Mouse (Mus musculus): ENCODE results near the gene Lig3.
"Not testable (repeated sequence)": the region's sequence is repeated elsewhere in the genome, so short reads cannot be mapped to it uniquely, and the experiment has no call there.

Gene Lig3

GRCm38 (mm10) chr11:82831008-82831893 is 50.3 kb downstream of the Lig3 start:
- DNase-seq (ENCODE audit: low spot score in 2 of 2) = no peak

GRCm38 (mm10) chr11:82832402-82832801 is 51.5 kb downstream of the Lig3 start:
- DNase-seq (ENCODE audit: low spot score in 2 of 2) = not testable (repeated sequence)

GRCm38 (mm10) chr11:82833929-82834328 is 53.0 kb downstream of the Lig3 start:
- no peak for DNase-seq (ENCODE audit: low spot score in 2 of 2)

DNA sequence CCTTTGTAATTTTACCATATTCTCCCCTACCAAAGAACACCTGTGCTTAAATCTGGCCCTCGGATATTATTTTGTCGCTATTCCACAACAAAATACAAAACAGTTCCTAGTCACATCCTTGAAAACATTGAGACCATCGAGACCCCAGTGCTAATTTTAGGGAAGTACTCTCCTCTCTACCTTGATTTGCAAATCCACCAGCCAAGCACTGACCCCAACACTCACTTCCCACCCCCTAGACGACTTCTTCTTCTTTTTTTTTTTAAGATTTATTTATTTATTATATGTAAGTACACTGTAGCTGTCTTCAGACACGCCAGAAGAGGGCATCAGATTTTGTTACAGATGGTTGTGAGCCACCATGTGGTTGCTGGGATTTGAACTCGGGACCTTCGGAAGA is 53.5 kb downstream of the Lig3 start:
- DNase-seq (ENCODE audit: low spot score in 2 of 2) = not testable (repeated sequence)

- DNase-seq (ENCODE audit: low spot score in 2 of 2) = no peak
Observed at GRCm38 (mm10) chr11:82835616-82836432, 54.9 kb downstream of the Lig3 start.

GRCm38 (mm10) chr11:82837192-82837591 is 56.3 kb downstream of the Lig3 start:
- DNase-seq (ENCODE audit: low spot score in 2 of 2) = no peak

- DNase-seq (ENCODE audit: low spot score in 2 of 2) = no peak
Observed at GRCm38 (mm10) chr11:82837848-82838247, 56.9 kb downstream of the Lig3 start.

DNA sequence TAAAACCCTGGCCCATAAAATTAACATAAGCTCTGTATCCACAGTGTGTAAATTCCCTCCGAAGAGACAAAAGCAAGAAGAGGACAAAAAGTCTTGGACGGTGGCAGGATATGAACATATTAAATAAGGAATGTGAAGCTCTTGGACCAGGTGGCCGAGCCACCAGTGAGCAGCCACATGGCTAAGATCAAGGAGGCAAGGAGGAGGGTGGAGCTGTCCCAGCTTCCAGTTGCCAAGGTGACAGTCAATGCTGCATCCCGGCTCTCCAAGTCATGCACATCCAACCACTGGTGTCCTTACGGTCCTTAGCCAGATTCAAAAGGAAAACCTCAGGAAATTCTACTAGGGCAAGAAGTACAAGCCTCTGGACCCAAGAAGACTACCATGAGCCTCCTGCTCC is 57.6 kb downstream of the Lig3 start:
- DNase-seq (ENCODE audit: low spot score in 2 of 2) = no peak

DNA sequence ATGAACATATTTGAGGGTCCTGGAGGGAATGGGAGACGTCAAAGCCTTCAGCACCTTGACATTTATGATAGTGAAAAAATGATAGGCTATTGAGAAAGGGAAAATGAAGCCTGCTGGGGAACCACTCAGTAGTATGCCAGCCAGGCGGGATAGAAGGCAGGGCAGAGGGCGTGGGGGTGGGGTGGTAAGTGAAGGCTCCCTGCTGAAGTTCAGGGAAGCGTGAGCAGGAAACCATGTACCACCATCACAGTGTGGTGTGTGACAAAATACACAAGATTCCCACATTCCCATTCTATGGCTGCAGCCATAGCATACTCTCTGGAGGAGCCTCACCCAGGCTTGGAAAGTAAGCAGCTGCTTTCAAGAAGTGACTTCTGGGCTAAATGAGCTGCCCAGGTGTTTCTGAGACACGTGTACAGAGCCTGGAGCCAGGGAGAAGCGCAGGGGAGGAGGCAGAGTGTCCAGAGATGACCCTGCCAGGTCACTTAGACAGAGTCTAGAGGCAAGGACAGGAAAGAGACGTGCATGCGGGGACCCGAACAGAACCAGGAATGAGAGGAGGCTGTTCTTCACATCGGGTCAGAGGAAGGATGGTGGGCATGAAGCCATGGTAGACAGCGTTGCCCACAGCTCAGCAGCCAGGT is 64.0 kb downstream of the Lig3 start:
- DNase-seq (ENCODE audit: low spot score in 2 of 2) = no peak

DNA sequence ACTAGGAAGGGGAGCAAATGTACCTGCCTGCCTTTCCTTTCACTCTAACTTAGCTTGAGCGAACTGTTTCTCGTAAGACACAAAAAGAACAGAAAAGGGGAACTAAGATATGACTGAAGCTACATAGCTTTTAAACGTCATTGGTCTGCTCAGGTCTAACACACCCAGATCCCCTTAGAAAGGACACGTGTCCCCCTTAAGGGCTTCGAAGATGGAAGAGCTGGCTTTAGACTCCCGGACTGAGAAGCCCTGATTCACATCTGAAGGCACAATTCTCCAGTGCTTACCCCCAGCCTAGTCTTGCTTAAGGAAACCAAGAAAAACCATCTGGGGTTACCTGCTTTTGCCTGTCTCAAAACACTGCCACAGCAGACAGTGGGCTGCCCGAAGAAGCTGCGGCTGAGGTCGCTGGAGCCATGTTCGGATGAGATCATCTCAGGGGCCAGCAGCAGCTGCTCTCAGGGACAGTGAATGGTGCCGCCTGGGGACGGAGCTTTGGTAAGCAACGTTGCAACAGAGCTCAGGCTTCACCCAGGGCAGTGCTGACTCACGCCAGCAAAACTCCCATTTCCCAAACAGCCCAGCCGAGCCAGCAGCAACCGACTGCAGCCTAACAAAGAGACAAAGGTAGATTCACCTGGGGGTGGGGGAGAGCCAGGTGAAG is 64.6 kb downstream of the Lig3 start:
- DNase-seq (ENCODE audit: low spot score in 2 of 2) = peak; percentile 28 to 30

DNA sequence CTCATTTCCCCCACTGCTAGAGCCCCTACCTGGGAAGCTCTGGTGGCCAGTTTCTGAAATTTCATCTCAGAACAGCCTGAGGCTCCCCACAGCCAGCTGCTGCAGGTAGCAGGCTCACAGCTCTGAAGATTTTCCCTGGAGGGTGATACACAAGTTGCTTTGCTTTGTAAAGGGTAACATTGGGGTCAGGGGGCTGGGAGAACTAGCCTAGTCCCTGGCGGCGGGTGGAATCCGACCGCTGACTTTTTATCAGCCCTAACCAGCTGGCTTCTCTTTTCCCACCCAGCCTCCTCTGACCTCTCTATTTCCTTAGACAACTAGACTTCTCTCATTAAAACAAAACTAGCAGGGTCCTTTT is 65.2 kb downstream of the Lig3 start:
- no peak for DNase-seq (ENCODE audit: low spot score in 2 of 2)

- no peak for DNase-seq (ENCODE audit: low spot score in 2 of 2)
Observed at GRCm38 (mm10) chr11:82846938-82847337, 66.0 kb downstream of the Lig3 start.

DNA sequence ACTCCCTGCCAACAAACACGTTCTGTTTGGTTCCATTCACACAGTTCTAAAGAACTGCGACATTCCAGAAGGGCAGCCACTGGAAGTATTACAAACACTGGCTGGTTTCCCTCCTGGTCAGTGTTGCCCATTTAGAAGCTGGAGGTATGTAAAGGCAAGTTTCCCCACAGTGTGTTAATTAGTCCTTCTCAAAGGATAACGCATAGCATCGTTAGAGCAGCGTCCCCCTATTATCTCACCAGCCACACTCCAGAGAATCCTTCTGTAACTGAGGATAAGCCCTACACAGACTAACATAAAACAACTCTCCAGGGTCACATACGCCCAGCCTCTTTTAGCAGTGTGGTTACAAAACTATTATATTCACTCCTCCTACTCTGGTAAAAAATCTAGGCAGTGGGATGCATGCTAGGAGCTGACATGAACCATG is 66.7 kb downstream of the Lig3 start:
- DNase-seq (ENCODE audit: low spot score in 2 of 2) = no peak

- no peak for DNase-seq (ENCODE audit: low spot score in 2 of 2)
Observed at GRCm38 (mm10) chr11:82850259-82850658, 69.4 kb downstream of the Lig3 start.

DNA sequence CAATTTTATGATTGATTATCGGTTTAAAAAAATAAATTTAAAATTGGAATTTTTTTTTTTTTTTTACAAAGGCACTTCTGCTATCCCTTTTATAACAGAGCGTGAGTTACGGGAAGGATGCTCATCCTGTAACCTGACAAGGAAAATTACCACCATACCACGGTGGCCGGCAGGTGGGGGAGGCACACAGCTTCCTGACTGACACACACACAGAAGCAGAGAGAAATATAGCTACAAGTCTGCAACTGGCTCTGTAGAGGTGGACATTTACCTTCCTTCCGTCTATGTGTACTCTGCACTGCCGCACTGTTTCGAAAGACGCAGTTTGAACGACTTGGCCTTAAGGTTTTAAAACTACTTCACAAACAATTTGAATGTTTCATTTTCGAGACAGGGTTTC is 71.2 kb downstream of the Lig3 start:
- no peak for DNase-seq (ENCODE audit: low spot score in 2 of 2)

DNA sequence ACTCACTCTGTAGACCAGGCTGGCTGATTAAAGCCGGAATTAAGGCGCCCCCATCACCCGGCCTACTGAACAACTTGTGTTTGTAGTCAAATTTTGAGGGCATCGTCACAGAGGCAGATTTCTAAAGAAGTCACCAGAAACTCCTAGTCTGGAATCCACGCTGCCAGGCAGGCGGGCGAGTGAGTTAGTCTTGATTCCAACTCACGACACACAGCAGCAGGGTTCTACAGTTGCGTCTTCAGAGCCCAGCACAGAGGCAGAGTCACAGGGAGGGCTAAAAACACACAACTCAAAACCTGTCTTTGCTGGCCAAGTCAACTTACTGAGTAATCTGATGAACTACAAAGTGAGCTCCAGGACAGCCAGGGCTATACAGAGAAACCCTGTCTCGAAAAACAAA is 71.6 kb downstream of the Lig3 start:
- DNase-seq (ENCODE audit: low spot score in 2 of 2) = no peak

- DNase-seq (ENCODE audit: low spot score in 2 of 2) = no peak
Observed at GRCm38 (mm10) chr11:82852958-82853357, 72.0 kb downstream of the Lig3 start.
